In genomic region chr1:34140686-34141085, GRCm38 (mm10) we compare ENCODE assay signal across 13 mouse cellular contexts.
DNase-seq lines count a peak whose midpoint lies in the region; ATAC-seq and TF ChIP-seq lines count a peak whose summit lies in the region.
"Had no signal": no experiment of that assay in that cellular context is flagged by ENCODE, and none has a peak within 500 bp of the region (broad histone marks: within the 10 kb centered on the region; RNA-seq: fewer than 3 reads in every experiment).

No protein-coding gene starts in this region.

- no peaks in the 10 kb centered on the region for H3K36me3 ChIP-seq in forebrain, embryonic 13.5 days (ENCODE audit: poor library complexity, severe bottlenecking)
- no peaks in the 10 kb centered on the region for H3K36me3 ChIP-seq in forebrain, embryonic 10.5 days (replicated peaks)
- no peaks in the 10 kb centered on the region; the same call in 1 of the 2 replicates for H3K36me3 ChIP-seq in lung, embryonic 16.5 days (ENCODE audit: control insufficient read depth, insufficient read depth, low read length)
- peaks cover 20% of the 10 kb centered on the region for H3K36me3 ChIP-seq in myocyte (ENCODE audit: control insufficient read depth, insufficient read depth)
- H3K36me3 ChIP-seq: lung, embryonic 15.5 days had no signal

- H3K4me2 ChIP-seq in forebrain, embryonic 13.5 days: no peak overlapping the region
- H3K4me2 ChIP-seq in lung, embryonic 16.5 days (ENCODE audit: low read depth, low read length): no peak overlapping the region
- peak overlapping the region; percentile 44 for H3K4me2 ChIP-seq in myocyte (ENCODE audit: low read depth)
- H3K4me2 ChIP-seq: hindbrain, embryonic 13.5 days; lung, embryonic 15.5 days had no signal

- H3K9me3 ChIP-seq in forebrain, embryonic 13.5 days (replicated peaks): no peaks in the 10 kb centered on the region
- H3K9me3 ChIP-seq in forebrain, embryonic 10.5 days: no peaks in the 10 kb centered on the region
- H3K9me3 ChIP-seq in lung, embryonic 16.5 days (ENCODE audit: control insufficient read depth, low read length): no peaks in the 10 kb centered on the region
- H3K9me3 ChIP-seq: hindbrain, embryonic 13.5 days; lung, embryonic 15.5 days had no signal

- WGBS in forebrain, embryonic 13.5 days: 30% methylated on average over 3 of the region's 3 CpGs
- 53% methylated on average over 3 of the region's 3 CpGs for WGBS in forebrain, embryonic 10.5 days
- WGBS in lung, embryonic 16.5 days: 63% methylated on average over 3 of the region's 3 CpGs

- DNase-seq in forebrain, embryonic 10.5 days (ENCODE audit: extremely low spot score, low spot score): no peak
- no peak for DNase-seq in lung, postnatal 14 days
- DNase-seq in cerebellum, postnatal 14 days: peak; percentile 75 to 79
- no peak for DNase-seq in right cerebral cortex, postnatal 25 days
- DNase-seq: B cell, adult 2 months; layer of hippocampus, postnatal 36 days; thymus, adult 18-20 months had no signal

- peaks cover 26% of the 10 kb centered on the region for H3K4me1 ChIP-seq in forebrain, embryonic 13.5 days
- peaks cover 42% of the 10 kb centered on the region for H3K4me1 ChIP-seq in forebrain, embryonic 10.5 days
- H3K4me1 ChIP-seq in lung, embryonic 16.5 days (replicated peaks; ENCODE audit: control insufficient read depth, insufficient read depth, low read length): peaks cover 6% of the 10 kb centered on the region

- H3K4me3 ChIP-seq in forebrain, embryonic 13.5 days: no peak overlapping the region
- H3K4me3 ChIP-seq in forebrain, embryonic 10.5 days: no peak overlapping the region
- no peak overlapping the region for H3K4me3 ChIP-seq in lung, embryonic 16.5 days (ENCODE audit: low read length)
- no peak overlapping the region for H3K4me3 ChIP-seq in myocyte
- H3K4me3 ChIP-seq: hindbrain, embryonic 13.5 days; lung, embryonic 15.5 days had no signal

- no peak for TF ChIP-seq POLR2A in myocyte (IDR thresholded peaks at IDR 0.05; ENCODE audit: insufficient read length, low read depth)

- H3K79me2 ChIP-seq in myocyte (ENCODE audit: control insufficient read depth, insufficient read depth): peaks cover 68% of the 10 kb centered on the region

- no peak overlapping the region for H3K9ac ChIP-seq in forebrain, embryonic 13.5 days
- H3K9ac ChIP-seq in lung, embryonic 16.5 days (ENCODE audit: low read length): no peak overlapping the region
- H3K9ac ChIP-seq: hindbrain, embryonic 13.5 days; lung, embryonic 15.5 days had no signal

- H3K27me3 ChIP-seq in forebrain, embryonic 13.5 days: no peaks in the 10 kb centered on the region
- H3K27me3 ChIP-seq in forebrain, embryonic 10.5 days (ENCODE audit: poor library complexity, severe bottlenecking): no peaks in the 10 kb centered on the region
- no peaks in the 10 kb centered on the region for H3K27me3 ChIP-seq in lung, embryonic 16.5 days (ENCODE audit: control insufficient read depth, insufficient read depth, low read depth, low read length)
- no peaks in the 10 kb centered on the region for H3K27me3 ChIP-seq in myocyte (ENCODE audit: control insufficient read depth, insufficient read depth, insufficient read length)
- H3K27me3 ChIP-seq: hindbrain, embryonic 13.5 days; lung, embryonic 15.5 days had no signal

- H3K27ac ChIP-seq in forebrain, embryonic 13.5 days: no peak overlapping the region
- H3K27ac ChIP-seq in forebrain, embryonic 10.5 days: no peak overlapping the region
- H3K27ac ChIP-seq in lung, embryonic 16.5 days (ENCODE audit: low read length): peak overlapping the region; percentile 47; the same call in 1 of the 2 replicates
- H3K27ac ChIP-seq: hindbrain, embryonic 13.5 days had no signal

- ATAC-seq in forebrain, embryonic 13.5 days: peak; percentile 59; the same call in 1 of the 2 replicates
- ATAC-seq in lung, embryonic 16.5 days (ENCODE audit: low read depth): no peak
- ATAC-seq in erythroblast, adult 5-6 weeks (replicated peaks; ENCODE audit: low FRiP score, poor library complexity, severe bottlenecking): no peak

- H3ac ChIP-seq in myocyte (ENCODE audit: control insufficient read depth, insufficient read length): no peak overlapping the region

TF ChIP-seq in myocyte, 11 proteins besides CTCF, POLR2A, EP300 and RAD21:
- no peak for TF ChIP-seq POLR2AphosphoS2 (IDR thresholded peaks at IDR 0.05; ENCODE audit: insufficient read length, low read depth)
- TF ChIP-seq TCF12 (IDR thresholded peaks at IDR 0.05; ENCODE audit: insufficient read depth, poor library complexity, severe bottlenecking): no peak
- TF ChIP-seq USF1 (IDR thresholded peaks at IDR 0.05; ENCODE audit: low read depth): no peak
- no peak for TF ChIP-seq MYOD1 (IDR thresholded peaks at IDR 0.05; ENCODE audit: control insufficient read depth in 1 of 3, insufficient read length in 2 of 3, low read depth in 2 of 3)
- TF ChIP-seq E2F4 (IDR thresholded peaks at IDR 0.05; ENCODE audit: insufficient read depth): no peak
- no peak for TF ChIP-seq REST (IDR thresholded peaks at IDR 0.05; ENCODE audit: insufficient read depth, insufficient read length)
- TF ChIP-seq TCF3 (IDR thresholded peaks at IDR 0.05; ENCODE audit: insufficient read length, low read depth): no peak
- TF ChIP-seq SRF (IDR thresholded peaks at IDR 0.05; ENCODE audit: control insufficient read depth, insufficient read length, low read depth): no peak
- TF ChIP-seq MAX (IDR thresholded peaks at IDR 0.05; ENCODE audit: low read depth): no peak
- no peak for TF ChIP-seq MYOG (IDR thresholded peaks at IDR 0.05; ENCODE audit: control insufficient read depth in 1 of 3, insufficient read depth in 1 of 3, insufficient read length in 2 of 3, low read depth in 2 of 3)
- TF ChIP-seq CEBPB (IDR thresholded peaks at IDR 0.05; ENCODE audit: insufficient read depth, poor library complexity, severe bottlenecking): no peak

Comparison
In these comparisons a context has a peak if more than half of its experiments do, and no peak if none do; other contexts are left out.
1. DNase-seq: peak in cerebellum, postnatal 14 days (2 of 2); none in forebrain, embryonic 10.5 days (single experiment), lung, postnatal 14 days (single experiment) and right cerebral cortex, postnatal 25 days (single experiment).